Mouse (Mus musculus): ENCODE data around the gene Rtl5. TPM values are rescaled to one million over a fixed set of nuclear protein-coding genes. Genes with fewer than 3 reads are reported as not detected.
"Not testable (repeated sequence)": the region's sequence is repeated elsewhere in the genome, so short reads cannot be mapped to it uniquely, and the experiment has no call there.

The Rtl5 gene
- polyA plus RNA-seq (2014; fragmentation: Nextera tagmentation; extraction: Ambion mirVana) = 3.7 and 4.0 TPM in 2 replicates

GRCm38 (mm10) chrX:102070591-102071471, at the start of gene Rtl5:
Gene Rtl5, minus strand, starts transcription at chrX:102071304.
- ATAC-seq (ENCODE audit: low FRiP score) (peak; percentile 91), DNase-seq (ENCODE audit: low spot score) (peak; percentile 78)
- Histone ChIP-seq H3K4me3 (ENCODE audit: low read depth, low read length) (peak within 1 kb of the TSS; percentile 43), H3K27me3 (ENCODE audit: control insufficient read depth, insufficient read depth, low read length) (peaks cover 6% of the 10 kb centered on the region; the same call in 1 of the 2 replicates), H3K9ac (ENCODE audit: low read depth, low read length) (peak within 1 kb of the TSS; percentile 65), H3K36me3 (ENCODE audit: control insufficient read depth, insufficient read depth, low read length) (no peaks in the 10 kb centered on the region), H3K4me1 (replicated peaks; ENCODE audit: control insufficient read depth, insufficient read depth, low read length) (no peaks in the 10 kb centered on the region), H3K27ac (ENCODE audit: low read depth, low read length) (peak within 1 kb of the TSS; percentile 69), H3K4me2 (replicated peaks; ENCODE audit: low read depth, low read length) (peak within 1 kb of the TSS; percentile 63), H3K9me3 (ENCODE audit: control insufficient read depth, low read length) (no peaks in the 10 kb centered on the region)
- WGBS = 19% methylated on average over 61 of the region's 61 CpGs

- no peaks in the 10 kb centered on the region for H3K27me3 ChIP-seq (ENCODE audit: control insufficient read depth, insufficient read depth, low read length)
- peak; percentile 97 for ATAC-seq (ENCODE audit: low FRiP score)
- whole genome bisulfite sequencing = 19% methylated on average over 29 of the region's 30 CpGs
- H3K9ac ChIP-seq (ENCODE audit: low read depth, low read length) = peak within 1 kb of the TSS; percentile 62
- no peaks in the 10 kb centered on the region for H3K4me1 ChIP-seq (replicated peaks; ENCODE audit: control insufficient read depth, insufficient read depth, low read length)
- 0 out of 2 replicates have a peak within 1 kb of the TSS, but pooled peaks have one; percentile 19 for H3K27ac ChIP-seq (ENCODE audit: low read depth, low read length)
- H3K4me2 ChIP-seq (replicated peaks; ENCODE audit: low read depth, low read length) = peak within 1 kb of the TSS; percentile 50
- peak; percentile 93 for DNase-seq (ENCODE audit: low spot score)
- peak within 1 kb of the TSS; percentile 62 for H3K4me3 ChIP-seq (ENCODE audit: low read depth, low read length)
- H3K9me3 ChIP-seq (ENCODE audit: control insufficient read depth, low read length) = no peaks in the 10 kb centered on the region
- no peaks in the 10 kb centered on the region for H3K36me3 ChIP-seq (ENCODE audit: control insufficient read depth, insufficient read depth, low read length)
Observed at GRCm38 (mm10) chrX:102119042-102119864, 48.1 kb upstream of the Rtl5 start, which contains the start of gene Pin4. Gene Pin4, plus strand, starts transcription at chrX:102119447.

- Histone ChIP-seq H3K4me3 (ENCODE audit: low read depth, low read length) (no peak overlapping the region), H3K36me3 (ENCODE audit: control insufficient read depth, insufficient read depth, low read length) (no peaks in the 10 kb centered on the region), H3K9ac (ENCODE audit: low read depth, low read length) (no peak overlapping the region), H3K9me3 (ENCODE audit: control insufficient read depth, low read length) (no peaks in the 10 kb centered on the region), H3K4me2 (replicated peaks; ENCODE audit: low read depth, low read length) (no peak overlapping the region), H3K27me3 (ENCODE audit: control insufficient read depth, insufficient read depth, low read length) (no peaks in the 10 kb centered on the region), H3K27ac (ENCODE audit: low read depth, low read length) (peak overlapping the region; percentile 24; the same call in 1 of the 2 replicates), H3K4me1 (replicated peaks; ENCODE audit: control insufficient read depth, insufficient read depth, low read length) (no peaks in the 10 kb centered on the region)
- ATAC-seq (ENCODE audit: low FRiP score) (no peak), DNase-seq (ENCODE audit: low spot score) (peak; percentile 5)
- 38% methylated on average over 4 of the region's 4 CpGs for WGBS
Observed at GRCm38 (mm10) chrX:102115676-102116075, 44.6 kb upstream of the Rtl5 start.

GRCm38 (mm10) chrX:102109349-102109748, 38.2 kb upstream of the Rtl5 start:
- H3K4me2 ChIP-seq (replicated peaks; ENCODE audit: low read depth, low read length); H3K36me3 ChIP-seq (ENCODE audit: control insufficient read depth, insufficient read depth, low read length); DNase-seq (ENCODE audit: low spot score); H3K27ac ChIP-seq (ENCODE audit: low read depth, low read length); H3K27me3 ChIP-seq (ENCODE audit: control insufficient read depth, insufficient read depth, low read length); H3K9me3 ChIP-seq (ENCODE audit: control insufficient read depth, low read length); ATAC-seq (ENCODE audit: low FRiP score); H3K9ac ChIP-seq (ENCODE audit: low read depth, low read length); H3K4me3 ChIP-seq (ENCODE audit: low read depth, low read length); H3K4me1 ChIP-seq (replicated peaks; ENCODE audit: control insufficient read depth, insufficient read depth, low read length): not testable (repeated sequence)
- 87% methylated on average over 5 of the region's 5 CpGs for WGBS

- not testable (repeated sequence) for DNase-seq (ENCODE audit: low spot score); ATAC-seq (ENCODE audit: low FRiP score); H3K4me2 ChIP-seq (replicated peaks; ENCODE audit: low read depth, low read length); H3K9me3 ChIP-seq (ENCODE audit: control insufficient read depth, low read length); H3K4me1 ChIP-seq (replicated peaks; ENCODE audit: control insufficient read depth, insufficient read depth, low read length); H3K9ac ChIP-seq (ENCODE audit: low read depth, low read length); H3K4me3 ChIP-seq (ENCODE audit: low read depth, low read length); H3K27ac ChIP-seq (ENCODE audit: low read depth, low read length); H3K36me3 ChIP-seq (ENCODE audit: control insufficient read depth, insufficient read depth, low read length); H3K27me3 ChIP-seq (ENCODE audit: control insufficient read depth, insufficient read depth, low read length)
- 70% methylated on average over 2 of the region's 2 CpGs for WGBS
Observed at GRCm38 (mm10) chrX:102103830-102104229, 32.7 kb upstream of the Rtl5 start.

GRCm38 (mm10) chrX:102101886-102102285, 30.8 kb upstream of the Rtl5 start:
- no peak overlapping the region for H3K4me3 ChIP-seq (ENCODE audit: low read depth, low read length)
- DNase-seq (ENCODE audit: low spot score) = no peak
- no peaks in the 10 kb centered on the region for H3K4me1 ChIP-seq (replicated peaks; ENCODE audit: control insufficient read depth, insufficient read depth, low read length)
- no peak overlapping the region for H3K27ac ChIP-seq (ENCODE audit: low read depth, low read length)
- H3K36me3 ChIP-seq (ENCODE audit: control insufficient read depth, insufficient read depth, low read length) = no peaks in the 10 kb centered on the region
- WGBS = 69% methylated on average over 7 of the region's 7 CpGs
- no peaks in the 10 kb centered on the region for H3K27me3 ChIP-seq (ENCODE audit: control insufficient read depth, insufficient read depth, low read length)
- no peak overlapping the region for H3K9ac ChIP-seq (ENCODE audit: low read depth, low read length)
- no peak for ATAC-seq (ENCODE audit: low FRiP score)
- no peaks in the 10 kb centered on the region for H3K9me3 ChIP-seq (ENCODE audit: control insufficient read depth, low read length)
- H3K4me2 ChIP-seq (replicated peaks; ENCODE audit: low read depth, low read length) = no peak overlapping the region

GRCm38 (mm10) chrX:102094381-102094904, 23.3 kb upstream of the Rtl5 start:
- DNase-seq (ENCODE audit: low spot score) = no peak
- Histone ChIP-seq H3K4me3 (ENCODE audit: low read depth, low read length) (no peak overlapping the region), H3K27me3 (ENCODE audit: control insufficient read depth, insufficient read depth, low read length) (no peaks in the 10 kb centered on the region), H3K9me3 (ENCODE audit: control insufficient read depth, low read length) (no peaks in the 10 kb centered on the region), H3K4me2 (replicated peaks; ENCODE audit: low read depth, low read length) (no peak overlapping the region), H3K36me3 (ENCODE audit: control insufficient read depth, insufficient read depth, low read length) (no peaks in the 10 kb centered on the region), H3K9ac (ENCODE audit: low read depth, low read length) (no peak overlapping the region), H3K27ac (ENCODE audit: low read depth, low read length) (no peak overlapping the region), H3K4me1 (replicated peaks; ENCODE audit: control insufficient read depth, insufficient read depth, low read length) (no peaks in the 10 kb centered on the region)
- 80% methylated on average over 7 of the region's 7 CpGs for WGBS
- ATAC-seq (ENCODE audit: low FRiP score) = no peak

- Histone ChIP-seq H3K4me3 (ENCODE audit: low read depth, low read length) (no peak overlapping the region), H3K9me3 (ENCODE audit: control insufficient read depth, low read length) (no peaks in the 10 kb centered on the region), H3K36me3 (ENCODE audit: control insufficient read depth, insufficient read depth, low read length) (no peaks in the 10 kb centered on the region), H3K9ac (ENCODE audit: low read depth, low read length) (no peak overlapping the region), H3K27me3 (ENCODE audit: control insufficient read depth, insufficient read depth, low read length) (peaks cover 2% of the 10 kb centered on the region; the same call in 1 of the 2 replicates), H3K27ac (ENCODE audit: low read depth, low read length) (no peak overlapping the region), H3K4me1 (replicated peaks; ENCODE audit: control insufficient read depth, insufficient read depth, low read length) (no peaks in the 10 kb centered on the region), H3K4me2 (replicated peaks; ENCODE audit: low read depth, low read length) (no peak overlapping the region)
- no peak for DNase-seq (ENCODE audit: low spot score)
- 89% methylated on average over 3 of the region's 3 CpGs for WGBS
- ATAC-seq (ENCODE audit: low FRiP score) = no peak
Observed at GRCm38 (mm10) chrX:102090605-102091004, 19.5 kb upstream of the Rtl5 start.
